Mouse (Mus musculus): ENCODE data around the gene Cdk8. TPM values are rescaled to one million over a fixed set of nuclear protein-coding genes. Genes with fewer than 3 reads are reported as not detected.

Gene Cdk8
- 22.1 and 26.3 TPM in 2 replicates for polyA plus RNA-seq (2012; ENCODE audit: low replicate concordance)

DNA sequence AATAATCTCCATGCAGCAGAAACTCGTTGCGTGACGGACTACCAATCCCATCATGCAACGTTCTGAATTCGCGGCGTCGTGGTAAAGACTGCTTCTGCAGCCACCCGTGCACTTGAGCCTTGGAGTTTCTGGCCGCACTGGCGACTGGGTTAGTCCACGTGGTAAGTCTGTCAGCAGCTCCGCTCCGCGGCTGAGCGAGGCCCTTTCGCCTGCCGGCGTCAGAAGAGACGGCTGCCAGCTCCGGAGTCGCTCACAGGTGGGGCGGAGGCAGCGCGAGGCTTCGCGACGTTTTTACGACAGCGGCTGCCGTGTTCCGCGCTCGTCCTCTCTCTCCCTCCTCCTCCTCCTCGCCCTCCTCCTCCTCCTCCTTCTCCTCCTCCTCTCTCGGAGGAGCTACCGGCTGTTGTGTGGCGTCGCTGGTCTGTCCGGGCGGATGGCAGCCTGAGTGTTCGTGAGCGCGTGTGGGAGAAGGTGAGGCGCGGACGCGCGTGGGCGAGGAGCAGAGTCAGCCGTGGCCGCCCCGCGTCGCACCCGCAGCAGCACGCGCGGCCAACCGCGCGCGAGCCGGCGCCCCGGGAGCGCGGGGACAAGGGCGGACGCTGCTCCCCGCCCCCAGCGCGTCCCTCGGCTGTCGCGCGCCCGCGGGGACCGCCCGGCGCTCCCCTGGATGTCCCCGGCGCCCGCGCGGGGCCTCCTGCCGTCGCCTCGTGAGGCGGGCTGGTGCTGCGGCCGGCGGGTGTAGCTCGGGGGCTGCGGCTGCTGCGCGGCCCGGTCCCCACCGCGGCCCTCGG lies at the start of gene Cdk8:
Gene Cdk8, plus strand, starts transcription at position 367 of the 791 bp plus-strand sequence.

DNA sequence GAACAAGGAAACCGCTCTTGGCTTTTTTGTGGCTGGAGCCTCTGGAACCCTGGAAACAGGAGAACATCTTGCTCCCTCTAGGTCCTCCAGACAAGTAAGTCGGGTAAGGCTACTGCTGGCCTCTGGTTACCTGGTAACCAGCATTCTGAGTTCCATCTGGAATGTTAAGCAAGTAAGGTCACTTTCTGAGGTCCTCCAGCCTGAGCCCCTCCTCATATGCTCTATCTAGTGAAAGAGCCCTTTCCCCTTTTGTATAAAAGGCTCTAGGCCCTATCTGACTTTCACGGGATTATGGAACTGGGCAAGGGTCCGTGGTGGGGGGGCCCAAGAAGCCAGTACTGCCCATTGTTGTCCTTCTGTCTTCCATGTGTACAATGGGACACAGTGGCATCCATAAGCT lies 45.8 kb upstream of the Cdk8 start, which contains the start of gene 1700001J03Rik:
Gene 1700001J03Rik, minus strand, starts transcription at position 101 of the 400 bp plus-strand sequence.

DNA sequence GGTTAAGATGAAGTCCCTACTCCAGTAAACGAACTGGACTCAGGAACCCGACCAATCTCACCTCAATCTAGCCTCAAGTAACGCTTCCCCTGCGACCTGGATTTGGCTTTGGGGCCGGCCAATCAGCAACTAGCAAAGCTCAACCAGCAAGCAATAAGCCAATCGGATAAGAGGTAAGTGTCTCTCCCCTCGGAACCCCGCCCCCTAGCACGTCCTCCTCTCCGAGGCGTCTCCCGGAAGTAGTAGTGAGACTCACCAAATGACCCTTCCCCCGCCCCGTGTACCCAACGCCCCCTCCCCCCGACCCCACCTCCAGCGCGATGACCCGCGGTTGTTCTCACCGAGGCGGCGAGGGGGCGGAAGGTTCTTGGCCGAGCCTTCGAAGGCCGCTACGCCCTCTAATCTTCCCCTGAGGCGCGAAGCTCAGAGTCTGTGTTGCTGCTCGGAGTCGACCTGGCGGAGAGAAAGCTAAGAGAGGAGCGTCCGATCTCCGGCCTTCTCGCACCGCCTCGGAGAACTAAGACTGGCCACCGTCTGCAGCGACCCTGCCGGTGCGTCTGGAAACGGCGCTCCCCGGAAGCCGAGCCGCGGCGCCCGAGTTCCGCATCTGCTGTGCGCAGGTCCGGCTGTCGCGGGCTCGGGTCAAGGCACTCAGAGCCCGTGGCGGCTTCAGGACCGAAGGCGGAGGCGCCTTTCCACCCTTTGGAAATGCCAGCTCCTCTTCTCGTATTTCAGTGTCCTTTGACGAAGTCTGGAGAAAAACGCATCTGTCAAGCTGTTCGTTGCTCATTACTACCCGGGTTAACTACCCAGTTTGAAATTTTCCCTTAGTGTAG lies 9.9 kb upstream of the Cdk8 start, which contains the start of gene Rnf6:
Gene Rnf6, minus strand, starts transcription at position 677 of the 836 bp plus-strand sequence.

Other genes with a start within 250 kb of the Cdk8 start
- gene Cyp3a25, start 221.6 kb upstream of the Cdk8 start, polyA plus RNA-seq (2012; ENCODE audit: low replicate concordance), result not detected in 2 replicates
- gene Cyp3a59, start 152.0 kb upstream of the Cdk8 start, polyA plus RNA-seq (2012; ENCODE audit: low replicate concordance), result not detected in 2 replicates
- gene Gm5565, start 70.7 kb upstream of the Cdk8 start, polyA plus RNA-seq (2012; ENCODE audit: low replicate concordance), result not detected in 2 replicates
- gene Gm6309, start 60.5 kb upstream of the Cdk8 start, polyA plus RNA-seq (2012; ENCODE audit: low replicate concordance), result not detected in 2 replicates
- gene 1700001J03Rik, start 45.9 kb upstream of the Cdk8 start, polyA plus RNA-seq (2012; ENCODE audit: low replicate concordance), result not detected in 2 replicates
- 8.3 and 17.4 TPM in 2 replicates for gene Rnf6, start 9.7 kb upstream of the Cdk8 start, polyA plus RNA-seq (2012; ENCODE audit: low replicate concordance)
- 0.07 and 0.13 TPM in 2 replicates for gene Wasf3, start 153.8 kb downstream of the Cdk8 start, polyA plus RNA-seq (2012; ENCODE audit: low replicate concordance)

Data from leukemia stem cell, adult 10-12 weeks (primary cell).